Mouse (Mus musculus) CD4-positive, CD25-positive, alpha-beta regulatory T cell, adult 9 weeks (primary cell): ENCODE data around the gene Nedd9. TPM values are rescaled to one million over a fixed set of nuclear protein-coding genes. Genes with fewer than 3 reads are reported as not detected.

Experiments used
- polyA plus RNA-seq: library from polyadenylated mRNA; unstranded; fragments of 100-300 nt; shearing (Covaris generic); gene quantifications from one replicate; pipeline ENCODE4 v1.2.1, GENCODE M21; 2017

Gene Nedd9
- 169 TPM for polyA plus RNA-seq

GRCm38 (mm10) chr13:41486606-41487408 lies at the start of gene Nedd9:
Nedd9 (minus strand) TSS chr13:41487362.

GRCm38 (mm10) chr13:41273927-41274650 lies 213.1 kb downstream of the Nedd9 start, which contains the start of gene Gm17364:
Gm17364 (minus strand) TSS chr13:41273977.

Other genes with a start within 250 kb of the Nedd9 start
- 1.9 TPM for gene Smim13, start 237.5 kb downstream of the Nedd9 start, polyA plus RNA-seq
- not detected for gene Gm17364, start 213.4 kb downstream of the Nedd9 start, polyA plus RNA-seq
- 7.4 TPM for gene Tmem170b, start 118.5 kb upstream of the Nedd9 start, polyA plus RNA-seq